Mouse (Mus musculus) heart, embryonic 11.5 days (tissue): ENCODE results near the gene 2810004N23Rik. TPM values are rescaled to one million over a fixed set of nuclear protein-coding genes. Genes with fewer than 3 reads are reported as not detected.
"Not testable (repeated sequence)": the region's sequence is repeated elsewhere in the genome, so short reads cannot be mapped to it uniquely, and the experiment has no call there.

Source experiments
- ATAC-seq: fragments of 200-750 bp; cut with Nextera tagmentation; replicated peaks from 2 replicates; pipeline ENCODE4 v1.8.0; 2017; ENCODE audit warnings: moderate library complexity; ENCODE audit not compliant: insufficient number of reproducible peaks, low FRiP score, low TSS enrichment
- H3K27ac ChIP-seq: fragments of 300-500 bp; sonication (generic); 2 replicates; pipeline ENCODE4 v1.5.1; 2014; ENCODE audit warnings: mild to moderate bottlenecking, low read depth, low read length
- H3K27me3 ChIP-seq: fragments of 300-500 bp; sonication (generic); 2 replicates; pipeline ENCODE4 v1.6.1; 2014; ENCODE audit warnings: mild to moderate bottlenecking, low read length, mixed read lengths; ENCODE audit not compliant: control insufficient read depth, insufficient read depth
- H3K36me3 ChIP-seq: fragments of 300-500 bp; sonication (generic); 2 replicates; pipeline ENCODE4 v1.6.1; 2014; ENCODE audit warnings: mild to moderate bottlenecking, low read length, moderate library complexity, mixed read lengths; ENCODE audit not compliant: control insufficient read depth, insufficient read depth
- H3K4me1 ChIP-seq: fragments of 300-500 bp; sonication (generic); 2 replicates; pipeline ENCODE4 v1.6.1; 2014; ENCODE audit warnings: low read length; ENCODE audit not compliant: control insufficient read depth, insufficient read depth
- H3K4me2 ChIP-seq: fragments of 300-500 bp; sonication (generic); 2 replicates; pipeline ENCODE4 v1.6.1; 2014; ENCODE audit warnings: mild to moderate bottlenecking, moderate library complexity
- H3K4me3 ChIP-seq: fragments of 300-500 bp; sonication (generic); 2 replicates; pipeline ENCODE4 v1.5.1; 2014; ENCODE audit warnings: low read depth, low read length
- H3K9ac ChIP-seq: fragments of 300-500 bp; sonication (generic); 2 replicates; pipeline ENCODE4 v1.6.1; 2014; ENCODE audit warnings: mild to moderate bottlenecking, low read depth, low read length, moderate library complexity
- H3K9me3 ChIP-seq: fragments of 300-500 bp; sonication (generic); replicated peaks from 2 replicates; pipeline ENCODE4 v1.6.1; 2016; ENCODE audit warnings: low read length; ENCODE audit not compliant: control insufficient read depth
- WGBS: fragments of 180-500 bp; shearing (Covaris S2); extraction: QIAGEN DNeasy Blood & Tissue Kit; methylation state at CpG from one replicate; pipeline ENCODE4 v1.1.7; 2014; ENCODE audit not compliant: insufficient replicate concordance; 5-methylcytosine and 5-hydroxymethylcytosine counted together
- polyA plus RNA-seq: library from polyadenylated mRNA; unstranded; fragments of >200 nt; fragmentation: Nextera tagmentation; extraction: Ambion mirVana; gene quantifications from 2 replicates; pipeline ENCODE4 v1.2.1, GENCODE M21; 2014

2810004N23Rik gene
- polyA plus RNA-seq, 1 experiment from 2014 or later = 47.9 TPM

DNA sequence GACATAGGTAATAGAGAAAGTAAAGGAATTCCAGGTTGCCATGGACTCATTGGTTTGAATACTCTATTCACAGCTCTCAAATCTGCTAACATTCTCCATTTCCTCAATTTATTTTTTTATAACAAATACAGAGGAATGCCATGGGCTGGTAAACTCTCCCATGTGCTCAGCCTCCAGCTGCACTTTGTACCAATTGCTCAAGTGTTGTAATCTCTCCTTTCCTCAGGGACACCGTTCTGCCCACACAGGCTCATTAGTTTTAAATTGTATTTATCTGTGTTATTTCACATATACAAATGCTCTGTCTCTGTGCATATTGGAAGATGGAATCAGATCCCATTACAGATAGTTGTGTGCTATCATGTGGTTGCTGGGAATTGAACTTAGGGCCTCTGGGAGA lies 9.4 kb downstream of the 2810004N23Rik start:
- WGBS = 94% methylated on average over 1 of the region's 1 CpGs
- no peak overlapping the region for H3K27ac ChIP-seq
- ATAC-seq = no peak
- H3K4me3 ChIP-seq = no peak overlapping the region
- no peaks in the 10 kb centered on the region for H3K27me3 ChIP-seq
- H3K4me2 ChIP-seq = no peak overlapping the region
- 0 out of 2 replicates have a peak, but pooled peaks cover 3% of the 10 kb centered on the region for H3K9me3 ChIP-seq
- H3K9ac ChIP-seq = no peak overlapping the region
- peaks cover 51% of the 10 kb centered on the region for H3K36me3 ChIP-seq
- H3K4me1 ChIP-seq = no peaks in the 10 kb centered on the region

DNA sequence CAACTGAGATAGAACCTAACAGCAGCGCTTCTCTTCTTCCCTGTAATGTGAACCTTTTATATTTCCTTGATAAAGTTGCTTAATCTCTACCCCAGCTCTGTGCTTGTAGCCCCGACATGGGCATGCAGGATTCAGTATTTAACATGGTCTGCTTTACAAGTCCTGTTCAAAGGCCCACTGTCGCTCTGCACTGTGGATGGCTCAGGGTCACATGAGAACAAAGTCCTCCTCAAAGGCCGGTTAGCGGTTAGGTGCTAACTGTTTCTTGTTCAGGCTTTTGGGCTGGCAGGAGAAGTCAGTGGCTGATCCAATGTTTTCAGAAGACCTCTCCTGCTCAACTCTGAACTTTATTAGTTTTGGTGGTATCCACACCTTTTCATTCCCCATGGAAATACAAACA lies 17.3 kb downstream of the 2810004N23Rik start:
- Histone ChIP-seq H3K4me2 (no peak overlapping the region), H3K4me1 (no peaks in the 10 kb centered on the region), H3K36me3 (peaks cover 7% of the 10 kb centered on the region), H3K27me3 (no peaks in the 10 kb centered on the region), H3K9me3 (no peaks in the 10 kb centered on the region), H3K27ac (no peak overlapping the region), H3K9ac (no peak overlapping the region), H3K4me3 (no peak overlapping the region)
- ATAC-seq = no peak
- WGBS = 85% methylated on average over 5 of the region's 5 CpGs

DNA sequence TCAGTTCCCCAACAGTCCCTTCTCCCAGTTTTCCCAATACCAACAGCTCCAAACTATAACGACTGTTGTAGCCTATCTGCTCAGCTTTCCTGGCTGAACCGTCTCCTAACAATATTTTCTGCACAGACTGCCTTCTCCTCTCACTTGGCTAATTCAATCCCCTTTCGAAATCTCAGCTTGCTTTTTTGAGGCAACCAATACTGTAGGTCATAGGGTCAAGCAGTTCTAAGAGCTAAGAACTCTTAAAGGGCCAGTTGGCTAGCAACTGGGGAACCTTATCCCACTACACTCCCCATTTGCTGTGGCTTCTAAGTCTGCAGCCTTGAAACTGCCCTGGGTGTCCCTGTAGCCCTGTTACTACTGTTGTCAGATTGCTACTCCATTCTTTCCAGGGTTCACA lies 17.8 kb downstream of the 2810004N23Rik start:
- no peak overlapping the region for H3K4me3 ChIP-seq
- 63% methylated on average over 3 of the region's 3 CpGs for WGBS

DNA sequence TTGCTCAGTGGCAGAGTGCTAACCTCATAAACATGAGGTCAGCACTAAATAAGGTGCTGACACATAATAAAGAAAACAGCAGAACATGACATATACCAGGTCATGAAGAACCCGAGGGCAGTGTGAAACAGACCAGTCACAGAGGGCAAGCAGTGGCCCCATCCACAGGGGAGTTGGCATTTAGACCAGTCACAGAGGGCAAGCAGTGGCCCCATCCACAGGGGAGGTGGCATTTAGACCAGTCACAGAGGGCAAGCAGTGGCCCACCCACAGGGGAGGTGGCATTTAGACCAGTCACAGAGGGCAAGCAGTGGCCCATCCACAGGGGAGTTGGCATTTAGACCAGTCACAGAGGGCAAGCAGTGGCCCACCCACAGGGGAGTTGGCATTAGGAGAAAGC lies 20.0 kb downstream of the 2810004N23Rik start:
- not testable (repeated sequence) for H3K4me1 ChIP-seq, H3K4me3 ChIP-seq, H3K4me2 ChIP-seq, H3K27ac ChIP-seq, H3K9ac ChIP-seq, H3K27me3 ChIP-seq, H3K9me3 ChIP-seq, ATAC-seq
- H3K36me3 ChIP-seq = peaks cover 26% of the 10 kb centered on the region
- WGBS = 68% methylated on average over 1 of the region's 1 CpGs

More for the DNA sequence above, 17.8 kb downstream of the 2810004N23Rik start:
- H3K36me3 ChIP-seq = peaks cover 11% of the 10 kb centered on the region
- no peaks in the 10 kb centered on the region for H3K27me3 ChIP-seq
- no peak overlapping the region for H3K9ac ChIP-seq
- no peak overlapping the region for H3K27ac ChIP-seq
- ATAC-seq = no peak
- H3K4me1 ChIP-seq = no peaks in the 10 kb centered on the region
- no peaks in the 10 kb centered on the region for H3K9me3 ChIP-seq
- no peak overlapping the region for H3K4me2 ChIP-seq

DNA sequence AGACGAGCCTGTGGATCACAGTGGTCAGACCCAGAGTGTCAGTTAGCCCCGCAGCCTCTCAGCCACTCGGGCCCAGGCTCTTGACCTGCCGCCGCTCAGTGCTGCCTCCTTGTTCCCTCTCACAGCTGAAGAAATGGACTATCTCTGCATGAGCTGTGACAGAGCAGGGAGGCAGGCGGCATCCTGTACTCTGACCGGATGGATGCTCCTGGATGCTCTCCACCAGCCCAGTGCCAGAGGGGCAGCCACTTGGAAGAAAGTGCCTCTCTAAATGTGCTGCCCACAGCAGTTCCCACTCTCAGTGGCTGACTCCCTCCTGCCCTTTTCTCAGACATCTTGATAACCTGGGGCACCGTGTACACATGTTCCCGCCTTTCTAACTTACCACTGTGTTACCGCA lies 21.1 kb downstream of the 2810004N23Rik start:
- no peak overlapping the region for H3K9ac ChIP-seq
- no peak for ATAC-seq
- peaks cover 2% of the 10 kb centered on the region; the same call in 1 of the 2 replicates for H3K4me1 ChIP-seq
- no peak overlapping the region for H3K4me3 ChIP-seq
- WGBS = 83% methylated on average over 10 of the region's 10 CpGs
- no peaks in the 10 kb centered on the region for H3K9me3 ChIP-seq
- H3K27me3 ChIP-seq = no peaks in the 10 kb centered on the region
- no peak overlapping the region for H3K27ac ChIP-seq
- H3K4me2 ChIP-seq = no peak overlapping the region
- peaks cover 28% of the 10 kb centered on the region for H3K36me3 ChIP-seq

DNA sequence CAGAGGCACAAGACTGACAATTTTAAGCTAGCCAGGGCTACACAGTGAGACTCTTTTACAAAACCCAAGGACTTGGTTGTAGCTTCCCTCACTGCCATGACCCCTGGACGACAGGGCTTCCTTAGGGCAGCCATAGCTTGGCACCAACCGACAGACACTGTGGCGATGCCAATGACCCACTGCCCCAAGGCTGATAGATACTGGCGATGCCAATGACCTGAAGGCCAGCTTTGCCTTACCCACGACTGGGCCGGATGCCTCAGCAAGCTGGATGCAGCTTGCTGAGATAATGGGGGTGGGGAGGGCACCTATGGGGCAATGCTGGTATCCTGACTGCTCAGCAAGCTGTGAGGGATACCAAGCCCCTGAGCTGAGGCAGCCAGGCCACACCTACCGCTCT lies 22.0 kb downstream of the 2810004N23Rik start:
- 88% methylated on average over 7 of the region's 7 CpGs for WGBS

DNA sequence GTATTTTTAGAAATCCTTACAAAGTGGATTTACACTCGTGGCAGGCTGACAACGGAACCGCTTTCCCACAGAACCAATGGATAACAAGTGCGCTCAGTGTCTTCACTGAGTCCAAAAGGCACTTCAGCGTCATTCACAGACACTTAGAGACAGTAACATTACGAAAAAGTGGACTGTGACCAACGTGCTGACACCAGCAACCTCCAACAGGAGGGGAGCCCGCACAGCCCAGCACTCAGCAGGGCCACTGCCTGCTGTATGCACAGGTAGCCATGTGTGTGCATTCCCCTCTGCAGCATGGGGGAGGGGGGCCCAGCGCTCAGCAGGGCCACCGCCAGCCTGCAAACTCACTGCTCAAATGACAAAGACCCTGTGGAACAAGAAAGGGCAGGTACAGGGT lies 23.5 kb downstream of the 2810004N23Rik start:
- ATAC-seq = no peak
- no peaks in the 10 kb centered on the region for H3K9me3 ChIP-seq
- no peak overlapping the region for H3K27ac ChIP-seq
- no peaks in the 10 kb centered on the region for H3K27me3 ChIP-seq
- H3K4me3 ChIP-seq = no peak overlapping the region
- H3K9ac ChIP-seq = no peak overlapping the region
- no peak overlapping the region for H3K4me2 ChIP-seq
- peaks cover 28% of the 10 kb centered on the region for H3K36me3 ChIP-seq
- peaks cover 3% of the 10 kb centered on the region for H3K4me1 ChIP-seq
- WGBS = 81% methylated on average over 10 of the region's 10 CpGs

More for the DNA sequence above, 22.0 kb downstream of the 2810004N23Rik start:
- peaks cover 28% of the 10 kb centered on the region for H3K36me3 ChIP-seq
- H3K4me3 ChIP-seq = no peak overlapping the region
- peaks cover 2% of the 10 kb centered on the region; the same call in 1 of the 2 replicates for H3K4me1 ChIP-seq
- H3K27me3 ChIP-seq = no peaks in the 10 kb centered on the region
- no peak overlapping the region for H3K9ac ChIP-seq
- no peak for ATAC-seq
- H3K4me2 ChIP-seq = no peak overlapping the region
- no peak overlapping the region for H3K27ac ChIP-seq
- no peaks in the 10 kb centered on the region for H3K9me3 ChIP-seq

DNA sequence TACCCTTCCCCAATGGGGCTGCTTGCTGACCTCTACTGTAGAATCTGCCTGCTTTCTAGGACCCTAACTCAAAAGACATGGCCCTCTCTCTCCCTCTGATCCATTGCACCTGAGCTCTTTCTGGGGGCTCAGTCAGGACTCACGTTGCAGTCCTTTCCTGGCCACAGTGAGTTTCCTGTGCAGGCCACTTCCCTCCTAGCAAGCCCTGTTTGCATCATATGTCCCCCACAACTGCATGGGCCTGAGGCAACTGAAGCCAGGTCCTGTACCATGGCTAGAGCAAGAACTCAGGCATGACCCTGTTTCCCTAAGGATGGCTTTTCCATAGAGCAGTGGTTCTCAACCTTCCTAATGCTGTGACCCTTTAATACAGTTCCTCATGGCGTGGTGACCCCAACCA lies 25.0 kb downstream of the 2810004N23Rik start:
- no peaks in the 10 kb centered on the region for H3K9me3 ChIP-seq
- peaks cover 13% of the 10 kb centered on the region for H3K4me1 ChIP-seq
- H3K9ac ChIP-seq = no peak overlapping the region
- H3K27me3 ChIP-seq = no peaks in the 10 kb centered on the region
- no peak overlapping the region for H3K27ac ChIP-seq
- no peak overlapping the region for H3K4me2 ChIP-seq
- H3K36me3 ChIP-seq = peaks cover 28% of the 10 kb centered on the region
- no peak overlapping the region for H3K4me3 ChIP-seq
- WGBS = 72% methylated on average over 2 of the region's 2 CpGs
- ATAC-seq = no peak

DNA sequence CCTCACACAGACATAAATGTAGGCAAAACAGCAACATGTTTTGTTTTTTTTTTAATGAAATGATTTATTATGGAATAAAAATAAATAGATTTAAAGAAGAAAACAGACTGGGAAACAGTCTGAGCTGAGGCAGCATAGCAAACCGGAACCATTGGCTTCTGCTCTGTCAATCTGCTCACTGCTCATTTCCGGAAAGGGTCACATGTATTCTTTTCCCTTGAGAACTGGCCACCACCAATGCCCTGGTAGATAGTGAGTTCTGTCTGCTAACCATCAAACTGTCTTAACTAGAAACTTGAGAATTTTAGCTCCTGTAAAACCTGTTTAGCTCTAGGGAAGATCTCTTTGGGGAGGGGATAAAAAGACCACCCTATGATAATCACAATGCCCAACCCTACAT lies 26.0 kb downstream of the 2810004N23Rik start:
- Histone ChIP-seq H3K4me2 (no peak overlapping the region), H3K4me3 (no peak overlapping the region), H3K9ac (no peak overlapping the region), H3K4me1 (peaks cover 13% of the 10 kb centered on the region), H3K36me3 (peaks cover 28% of the 10 kb centered on the region), H3K27me3 (no peaks in the 10 kb centered on the region), H3K27ac (no peak overlapping the region), H3K9me3 (no peaks in the 10 kb centered on the region)
- no peak for ATAC-seq
- 75% methylated on average over 2 of the region's 2 CpGs for WGBS
